Mouse (Mus musculus) hindbrain, embryonic 13.5 days (tissue): ENCODE data around the gene Atp8a2. TPM values are rescaled to one million over a fixed set of nuclear protein-coding genes. Genes with fewer than 3 reads are reported as not detected.
"Not testable (repeated sequence)": the region's sequence is repeated elsewhere in the genome, so short reads cannot be mapped to it uniquely, and the experiment has no call there.

Experiments used
- ATAC-seq: fragments of 200-750 bp; cut with Nextera tagmentation; 2 replicates; pipeline ENCODE4 v1.8.0; 2017; ENCODE audit warnings: moderate TSS enrichment; ENCODE audit not compliant: low FRiP score
- H3K27ac ChIP-seq: fragments of 300-500 bp; sonication (generic); 2 replicates; pipeline ENCODE4 v1.5.1; 2015; ENCODE audit warnings: inconsistent platforms, mild to moderate bottlenecking, moderate library complexity
- H3K27me3 ChIP-seq: fragments of 300-500 bp; sonication (generic); 2 replicates; pipeline ENCODE4 v1.6.1; 2015; ENCODE audit warnings: mild to moderate bottlenecking, inconsistent platforms
- H3K36me3 ChIP-seq: fragments of 300-500 bp; sonication (generic); 2 replicates; pipeline ENCODE4 v1.6.1; 2015; ENCODE audit warnings: mild to moderate bottlenecking, inconsistent platforms
- H3K4me1 ChIP-seq: fragments of 300-500 bp; sonication (generic); replicated peaks from 2 replicates; pipeline ENCODE4 v1.6.1; 2015; ENCODE audit warnings: inconsistent platforms
- H3K4me2 ChIP-seq: fragments of 300-500 bp; sonication (generic); 2 replicates; pipeline ENCODE4 v1.6.1; 2015; ENCODE audit warnings: inconsistent platforms, mild to moderate bottlenecking, moderate library complexity
- H3K4me3 ChIP-seq: fragments of 300-500 bp; sonication (generic); 2 replicates; pipeline ENCODE4 v1.5.1; 2015; ENCODE audit warnings: mild to moderate bottlenecking, inconsistent platforms
- H3K9ac ChIP-seq: fragments of 300-500 bp; sonication (generic); 2 replicates; pipeline ENCODE4 v1.6.1; 2015; ENCODE audit warnings: mild to moderate bottlenecking, inconsistent platforms
- H3K9me3 ChIP-seq: fragments of 300-500 bp; sonication (generic); 2 replicates; pipeline ENCODE4 v1.6.1; 2016; ENCODE audit warnings: inconsistent platforms
- WGBS: fragments of 180-500 bp; shearing (Covaris S2); methylation state at CpG from one replicate; pipeline ENCODE4 v1.1.7; 2015; 5-methylcytosine and 5-hydroxymethylcytosine counted together
- polyA plus RNA-seq: library from polyadenylated mRNA; unstranded; fragments of >200 nt; fragmentation: Nextera tagmentation; extraction: Ambion mirVana; gene quantifications from 2 replicates; pipeline ENCODE4 v1.2.1, GENCODE M21; 2015

Gene Atp8a2
- polyA plus RNA-seq, 1 experiment from 2014 or later: 33.6 TPM

GRCm38 (mm10) chr14:59846609-59847375, 350.2 kb downstream of the Atp8a2 start:
- no peak for ATAC-seq
- no peak overlapping the region for H3K9ac ChIP-seq
- no peaks in the 10 kb centered on the region for H3K9me3 ChIP-seq
- peaks cover 7% of the 10 kb centered on the region; the same call in 1 of the 2 replicates for H3K4me1 ChIP-seq
- 39% methylated on average over 14 of the region's 14 CpGs for WGBS
- H3K36me3 ChIP-seq: no peaks in the 10 kb centered on the region
- H3K27me3 ChIP-seq: no peaks in the 10 kb centered on the region
- peak overlapping the region; percentile 30; the same call in 1 of the 2 replicates for H3K27ac ChIP-seq
- no peak overlapping the region for H3K4me2 ChIP-seq
- no peak overlapping the region for H3K4me3 ChIP-seq

GRCm38 (mm10) chr14:59843264-59843942, 353.6 kb downstream of the Atp8a2 start:
- Histone ChIP-seq H3K9me3 (no peaks in the 10 kb centered on the region), H3K36me3 (no peaks in the 10 kb centered on the region), H3K4me3 (no peak overlapping the region), H3K4me2 (no peak overlapping the region), H3K9ac (no peak overlapping the region), H3K27ac (no peak overlapping the region), H3K27me3 (no peaks in the 10 kb centered on the region), H3K4me1 (peaks cover 7% of the 10 kb centered on the region; the same call in 1 of the 2 replicates)
- no peak for ATAC-seq
- WGBS: 83% methylated on average over 6 of the region's 6 CpGs

GRCm38 (mm10) chr14:59839951-59840720, 356.8 kb downstream of the Atp8a2 start:
- Histone ChIP-seq H3K4me2 (no peak overlapping the region), H3K9me3 (no peaks in the 10 kb centered on the region), H3K4me1 (no peaks in the 10 kb centered on the region), H3K27me3 (no peaks in the 10 kb centered on the region), H3K27ac (no peak overlapping the region), H3K9ac (no peak overlapping the region), H3K4me3 (no peak overlapping the region), H3K36me3 (no peaks in the 10 kb centered on the region)
- ATAC-seq: no peak
- WGBS: 83% methylated on average over 14 of the region's 14 CpGs

- H3K9ac ChIP-seq, H3K9me3 ChIP-seq, H3K36me3 ChIP-seq, H3K4me2 ChIP-seq, H3K4me1 ChIP-seq, H3K27me3 ChIP-seq, H3K27ac ChIP-seq, H3K4me3 ChIP-seq: not testable (repeated sequence)
- WGBS: 89% methylated on average over 1 of the region's 3 CpGs
- peak; percentile 75 for ATAC-seq
These were observed 358.3 kb downstream of the Atp8a2 start for GRCm38 (mm10) chr14:59838446-59839259.

GRCm38 (mm10) chr14:59837691-59838241, 359.2 kb downstream of the Atp8a2 start:
- not testable (repeated sequence) for H3K4me1 ChIP-seq, H3K27ac ChIP-seq, H3K9ac ChIP-seq, H3K4me3 ChIP-seq, H3K4me2 ChIP-seq, H3K27me3 ChIP-seq, H3K36me3 ChIP-seq, H3K9me3 ChIP-seq
- WGBS: no CpG with 5 or more reads among the region's 3 CpGs
- peak; percentile 65; the same call in 1 of the 2 replicates for ATAC-seq

- Histone ChIP-seq H3K9me3 (no peaks in the 10 kb centered on the region), H3K4me1 (no peaks in the 10 kb centered on the region), H3K36me3 (no peaks in the 10 kb centered on the region), H3K27me3 (no peaks in the 10 kb centered on the region), H3K4me2 (no peak overlapping the region), H3K27ac (no peak overlapping the region), H3K9ac (no peak overlapping the region), H3K4me3 (no peak overlapping the region)
- WGBS: 58% methylated on average over 10 of the region's 10 CpGs
- ATAC-seq: 0 out of 2 replicates have a peak, but pooled peaks have one; percentile 36
These were observed 360.0 kb downstream of the Atp8a2 start for GRCm38 (mm10) chr14:59836876-59837543.

GRCm38 (mm10) chr14:59829580-59829979, 367.4 kb downstream of the Atp8a2 start:
- WGBS: 81% methylated on average over 5 of the region's 5 CpGs
- Histone ChIP-seq H3K27ac (no peak overlapping the region), H3K9ac (no peak overlapping the region), H3K27me3 (no peaks in the 10 kb centered on the region), H3K4me1 (no peaks in the 10 kb centered on the region), H3K9me3 (no peaks in the 10 kb centered on the region), H3K4me3 (no peak overlapping the region), H3K4me2 (no peak overlapping the region), H3K36me3 (no peaks in the 10 kb centered on the region)
- no peak for ATAC-seq

- ATAC-seq: no peak
- H3K27ac ChIP-seq: no peak overlapping the region
- no peaks in the 10 kb centered on the region for H3K27me3 ChIP-seq
- H3K4me3 ChIP-seq: no peak overlapping the region
- no peak overlapping the region for H3K9ac ChIP-seq
- H3K9me3 ChIP-seq: no peaks in the 10 kb centered on the region
- no peaks in the 10 kb centered on the region for H3K4me1 ChIP-seq
- H3K36me3 ChIP-seq: no peaks in the 10 kb centered on the region
- no peak overlapping the region for H3K4me2 ChIP-seq
- WGBS: 67% methylated on average over 5 of the region's 5 CpGs
These were observed 369.6 kb downstream of the Atp8a2 start for GRCm38 (mm10) chr14:59827409-59827808.

GRCm38 (mm10) chr14:59820115-59820419, 376.9 kb downstream of the Atp8a2 start:
- H3K27ac ChIP-seq: peak overlapping the region; percentile 53
- 53% methylated on average over 3 of the region's 3 CpGs for WGBS
- ATAC-seq: 0 out of 2 replicates have a peak, but pooled peaks have one; percentile 24

GRCm38 (mm10) chr14:59819215-59820114, 377.5 kb downstream of the Atp8a2 start:
- no peak overlapping the region for H3K9ac ChIP-seq
- no peaks in the 10 kb centered on the region for H3K9me3 ChIP-seq
- peak overlapping the region; percentile 53 for H3K27ac ChIP-seq
- peak; percentile 57 for ATAC-seq
- no peaks in the 10 kb centered on the region for H3K36me3 ChIP-seq
- H3K4me2 ChIP-seq: no peak overlapping the region
- 45% methylated on average over 5 of the region's 5 CpGs for WGBS
- H3K4me1 ChIP-seq: peaks cover 17% of the 10 kb centered on the region
- no peaks in the 10 kb centered on the region for H3K27me3 ChIP-seq
- H3K4me3 ChIP-seq: no peak overlapping the region

More at GRCm38 (mm10) chr14:59820115-59820419, 376.9 kb downstream of the Atp8a2 start:
- H3K36me3 ChIP-seq: no peaks in the 10 kb centered on the region
- H3K4me3 ChIP-seq: no peak overlapping the region
- no peaks in the 10 kb centered on the region for H3K27me3 ChIP-seq
- peaks cover 17% of the 10 kb centered on the region for H3K4me1 ChIP-seq
- no peaks in the 10 kb centered on the region for H3K9me3 ChIP-seq
- no peak overlapping the region for H3K4me2 ChIP-seq
- H3K9ac ChIP-seq: no peak overlapping the region
